Mouse (Mus musculus): ENCODE results near the gene Arhgap31.

DNA sequence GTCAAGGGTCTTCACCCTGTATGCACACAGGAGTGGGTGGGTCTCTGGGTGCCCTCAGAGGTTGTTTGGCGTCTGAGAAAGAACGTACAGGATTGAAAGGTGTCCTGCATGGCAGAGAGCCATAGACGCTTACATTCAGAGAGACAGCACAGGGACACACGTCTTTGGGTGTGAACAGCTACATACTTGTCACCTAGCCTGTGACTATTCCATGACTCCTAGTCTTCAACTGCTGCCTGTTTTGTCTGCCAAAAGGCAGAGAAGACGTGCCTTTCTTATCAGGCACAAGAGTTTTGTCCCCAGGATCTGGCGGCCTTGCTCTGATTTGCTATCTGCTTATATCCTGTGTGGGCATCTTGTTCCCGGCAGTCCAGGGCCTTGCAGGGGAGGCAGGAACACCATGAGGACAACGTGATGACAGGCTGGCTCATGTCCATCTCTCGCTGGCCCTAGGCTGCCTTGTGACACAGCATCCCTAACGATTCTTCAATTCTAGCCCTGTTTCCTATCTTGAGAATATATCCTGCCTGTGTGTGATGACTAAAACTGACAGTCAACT is 87.2 kb downstream of the Arhgap31 start:
- TF ChIP-seq CTCF (IDR thresholded peaks at IDR 0.05; ENCODE audit: control insufficient read depth, insufficient read depth, low read length) (no peak), POLR2A (IDR thresholded peaks at IDR 0.05; ENCODE audit: borderline replicate concordance, control insufficient read depth, low read depth, low read length) (no peak)
